Mouse (Mus musculus) olfactory bulb, adult 2 months (tissue): ENCODE measurements around the gene Tmem8b.

ENCODE experiments used
- CTCF ChIP-seq: fragments of 200-500 bp; IDR thresholded peaks from 2 replicates; pipeline ENCODE4 v1.5.1; 2012; ENCODE audit warnings: low read depth, mild to moderate bottlenecking, low read length, moderate library complexity; ENCODE audit not compliant: insufficient read depth
- POLR2A ChIP-seq: fragments of 200-500 bp; IDR thresholded peaks from 2 replicates; pipeline ENCODE4 v1.6.1; 2012; ENCODE audit warnings: mild to moderate bottlenecking, low read depth, low read length, moderate library complexity; ENCODE audit not compliant: insufficient read depth

DNA sequence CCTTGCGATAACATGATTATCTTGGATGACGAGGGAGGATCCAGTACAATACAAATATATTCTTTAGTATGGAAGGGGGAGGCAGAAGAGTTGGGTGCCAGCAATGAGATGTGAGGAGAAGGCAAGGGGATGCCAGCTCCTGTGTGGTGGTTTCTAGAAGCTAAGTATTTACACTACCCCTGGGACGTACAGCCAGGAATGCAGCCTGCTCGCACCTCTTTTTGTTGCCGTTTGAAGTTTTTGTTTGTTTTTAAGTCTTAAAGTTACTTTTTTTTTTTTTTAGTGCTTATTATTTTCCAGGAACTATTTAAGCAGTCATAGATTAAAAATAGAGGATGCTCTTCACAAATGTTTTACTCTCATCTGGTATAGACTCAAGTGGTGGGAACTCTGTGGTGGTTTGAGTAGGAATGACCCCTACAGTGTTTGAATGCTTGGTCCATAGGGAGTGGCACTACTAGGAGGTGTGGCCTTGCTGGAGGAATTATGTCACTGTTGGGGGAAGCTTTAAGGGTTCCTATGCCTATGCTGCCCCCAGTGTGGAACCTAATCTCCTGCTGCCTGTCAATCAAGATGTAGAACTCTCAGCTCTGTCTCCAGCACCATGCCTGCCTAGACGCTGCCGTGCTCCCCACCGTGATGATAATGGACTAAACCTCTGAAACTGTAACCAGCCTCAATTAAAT, 70.4 kb downstream of the Tmem8b start:
- TF ChIP-seq CTCF (no peak), POLR2A (no peak)
